9 mouse cellular contexts compared by ENCODE assay signal in genomic region chr7:6285366-6285765, GRCm38 (mm10). TPM values are rescaled to one million over a fixed set of nuclear protein-coding genes. Genes with fewer than 3 reads are reported as not detected.
DNase-seq lines count a peak whose midpoint lies in the region; ATAC-seq and TF ChIP-seq lines count a peak whose summit lies in the region.
"Had no signal": no experiment of that assay in that cellular context is flagged by ENCODE, and none has a peak within 500 bp of the region (broad histone marks: within the 10 kb centered on the region; RNA-seq: fewer than 3 reads in every experiment).

No protein-coding gene starts in this region.

- WGBS in heart, embryonic 16.5 days: 83% methylated on average over 6 of the region's 6 CpGs
- 65% methylated on average over 6 of the region's 6 CpGs for WGBS in liver, postnatal 0 days (ENCODE audit: insufficient replicate concordance)

- H3K4me3 ChIP-seq in heart, embryonic 16.5 days (ENCODE audit: low read length): peak overlapping the region; percentile 70; the same call in 1 of the 2 replicates
- no peak overlapping the region for H3K4me3 ChIP-seq in embryonic fibroblast, embryonic 13.5 days (ENCODE audit: insufficient read depth, low read length)
- no peak overlapping the region for H3K4me3 ChIP-seq in liver, postnatal 0 days (ENCODE audit: low read depth, low read length)

- no peak overlapping the region for H3K9ac ChIP-seq in heart, embryonic 16.5 days (ENCODE audit: low read length)
- no peak overlapping the region for H3K9ac ChIP-seq in liver, postnatal 0 days (replicated peaks)

- H3K27ac ChIP-seq in heart, embryonic 16.5 days (ENCODE audit: low read length): peak overlapping the region; percentile 87
- H3K27ac ChIP-seq in embryonic fibroblast, embryonic 13.5 days (ENCODE audit: insufficient read depth, low read length): 0 out of 2 replicates have a peak overlapping the region, but pooled peaks have one; percentile 42
- H3K27ac ChIP-seq in liver, postnatal 0 days (ENCODE audit: low read depth): no peak overlapping the region

- H3K9me3 ChIP-seq in heart, embryonic 16.5 days (replicated peaks; ENCODE audit: control insufficient read depth, low read length): no peaks in the 10 kb centered on the region
- no peaks in the 10 kb centered on the region for H3K9me3 ChIP-seq in liver, postnatal 0 days (ENCODE audit: low read length)

- peaks cover 9% of the 10 kb centered on the region; the same call in 1 of the 2 replicates for H3K4me1 ChIP-seq in heart, embryonic 16.5 days (ENCODE audit: control insufficient read depth, insufficient read depth, low read length)
- H3K4me1 ChIP-seq in embryonic fibroblast, embryonic 13.5 days (ENCODE audit: control insufficient read depth, insufficient read depth, low read length): peaks cover 2% of the 10 kb centered on the region; the same call in 1 of the 2 replicates
- H3K4me1 ChIP-seq in liver, postnatal 0 days (ENCODE audit: insufficient read depth): peaks cover 4% of the 10 kb centered on the region

- DNase-seq in heart, postnatal 25 days (ENCODE audit: low spot score): no peak
- DNase-seq in CD4-positive helper T cell, adult 2 months (ENCODE audit: low read depth, low spot score): peak; percentile 32
- no peak for DNase-seq in liver, postnatal 0 days
- DNase-seq in left cerebral cortex, adult 11 months (ENCODE audit: low spot score): no peak
- no peak for DNase-seq in kidney, postnatal 10 days
- DNase-seq: cerebellum, postnatal 25 days had no signal

- TF ChIP-seq CTCF in embryonic fibroblast, embryonic 13.5 days (IDR thresholded peaks at IDR 0.05; ENCODE audit: borderline replicate concordance, insufficient read depth, low read length): no peak
- no peak for TF ChIP-seq CTCF in liver, postnatal 0 days (IDR thresholded peaks at IDR 0.05; ENCODE audit: low read depth)

- no peaks in the 10 kb centered on the region for H3K27me3 ChIP-seq in heart, embryonic 16.5 days (ENCODE audit: control insufficient read depth, insufficient read depth, low read length)
- H3K27me3 ChIP-seq in liver, postnatal 0 days (ENCODE audit: insufficient read depth, low read length): no peaks in the 10 kb centered on the region

- no peak for ATAC-seq in heart, embryonic 16.5 days (replicated peaks; ENCODE audit: extremely low read depth, insufficient read depth, low FRiP score)
- no peak for ATAC-seq in liver, postnatal 0 days
- ATAC-seq in megakaryocyte-erythroid progenitor cell, adult 5-6 weeks (replicated peaks; ENCODE audit: low FRiP score, low TSS enrichment, poor library complexity, severe bottlenecking): no peak

- no peak for TF ChIP-seq EP300 in liver, postnatal 0 days (IDR thresholded peaks at IDR 0.05; ENCODE audit: low read depth)

- intact Hi-C loops in heart, postnatal 25 days (cut with DNase I): loop anchor here (5.0 to 10.0 kb wide), 6 partner anchors 99 to 1009 kb away; partner anchors contain the start of genes Gm20715, Zfp28 and Zfp954

- H3K4me2 ChIP-seq in heart, embryonic 16.5 days (ENCODE audit: low read depth, low read length): peak overlapping the region; percentile 84
- H3K4me2 ChIP-seq in liver, postnatal 0 days (ENCODE audit: low read depth, low read length): peak overlapping the region; percentile 89; the same call in 1 of the 2 replicates

- TF ChIP-seq POLR2A in embryonic fibroblast, embryonic 13.5 days (IDR thresholded peaks at IDR 0.05; ENCODE audit: low read depth, low read length): no peak

- H3K36me3 ChIP-seq in heart, embryonic 16.5 days (ENCODE audit: control insufficient read depth, insufficient read depth): no peaks in the 10 kb centered on the region
- H3K36me3 ChIP-seq in liver, postnatal 0 days (replicated peaks; ENCODE audit: insufficient read depth, low read length): no peaks in the 10 kb centered on the region; the same call in 1 of the 2 replicates

RNA-seq across cellular contexts. Expression of gene Zfp667, which starts 1.0 kb away (rescaled TPM):
- 4.9 and 5.1 TPM in 2 replicates for polyA plus RNA-seq in heart, embryonic 16.5 days (2015; fragmentation: Nextera tagmentation; extraction: Ambion mirVana)
- total RNA-seq in heart, postnatal 25 days (2021): 1 to 10 TPM; 2.8 to 3.5 TPM
- 4.1 TPM in 2 replicates for polyA plus RNA-seq in embryonic fibroblast, embryonic 13.5 days (2011; ENCODE audit: insufficient read length, low read depth, missing spikeins)
- polyA plus RNA-seq in liver, postnatal 0 days (2015; fragmentation: Nextera tagmentation; extraction: Ambion mirVana): 1.1 and 1.4 TPM in 2 replicates
- 2.5 and 3.5 TPM in 2 replicates for total RNA-seq in megakaryocyte-erythroid progenitor cell, adult 5-6 weeks (2014; fragmentation: Nextera tagmentation)
- total RNA-seq in megakaryocyte-erythroid progenitor cell, adult 5-6 weeks (2017): 2.5 and 4.7 TPM in 2 replicates

RNA-seq across cellular contexts. Expression of gene Epp13, which starts 32.9 kb away (rescaled TPM):
- not detected in 2 replicates for polyA plus RNA-seq in heart, embryonic 16.5 days (2015; fragmentation: Nextera tagmentation; extraction: Ambion mirVana)
- total RNA-seq in heart, postnatal 25 days (2021): not detected
- polyA plus RNA-seq in embryonic fibroblast, embryonic 13.5 days (2011; ENCODE audit: insufficient read length, low read depth, missing spikeins): not detected in 2 replicates
- polyA plus RNA-seq in liver, postnatal 0 days (2015; fragmentation: Nextera tagmentation; extraction: Ambion mirVana): not detected in 2 replicates
- not detected in 2 replicates for total RNA-seq in megakaryocyte-erythroid progenitor cell, adult 5-6 weeks (2014; fragmentation: Nextera tagmentation)
- not detected in 2 replicates for total RNA-seq in megakaryocyte-erythroid progenitor cell, adult 5-6 weeks (2017)

RNA-seq across cellular contexts. Expression of gene Zfp583, which starts 45.7 kb away (rescaled TPM):
- 3.2 and 4.5 TPM in 2 replicates for polyA plus RNA-seq in heart, embryonic 16.5 days (2015; fragmentation: Nextera tagmentation; extraction: Ambion mirVana)
- 1 to 10 TPM in 1 of 2 experiments, under 1 TPM in 1; 0.88 to 1.9 TPM for total RNA-seq in heart, postnatal 25 days (2021)
- 4.7 and 6.2 TPM in 2 replicates for polyA plus RNA-seq in embryonic fibroblast, embryonic 13.5 days (2011; ENCODE audit: insufficient read length, low read depth, missing spikeins)
- polyA plus RNA-seq in liver, postnatal 0 days (2015; fragmentation: Nextera tagmentation; extraction: Ambion mirVana): 0.36 and 0.41 TPM in 2 replicates
- total RNA-seq in megakaryocyte-erythroid progenitor cell, adult 5-6 weeks (2014; fragmentation: Nextera tagmentation): 2.8 and 5.2 TPM in 2 replicates
- total RNA-seq in megakaryocyte-erythroid progenitor cell, adult 5-6 weeks (2017): 2.5 and 6.4 TPM in 2 replicates

RNA-seq across cellular contexts. Expression of gene Gm3854, which starts 58.2 kb away (rescaled TPM):
- polyA plus RNA-seq in heart, embryonic 16.5 days (2015; fragmentation: Nextera tagmentation; extraction: Ambion mirVana): 1.0 and 1.5 TPM in 2 replicates
- total RNA-seq in heart, postnatal 25 days (2021): under 1 TPM; 0.48 to 0.52 TPM
- polyA plus RNA-seq in embryonic fibroblast, embryonic 13.5 days (2011; ENCODE audit: insufficient read length, low read depth, missing spikeins): 0.82 and 1.4 TPM in 2 replicates
- 0.06 TPM in 1 of 2 replicates, not detected in the other for polyA plus RNA-seq in liver, postnatal 0 days (2015; fragmentation: Nextera tagmentation; extraction: Ambion mirVana)
- total RNA-seq in megakaryocyte-erythroid progenitor cell, adult 5-6 weeks (2014; fragmentation: Nextera tagmentation): 0.11 and 0.87 TPM in 2 replicates
- total RNA-seq in megakaryocyte-erythroid progenitor cell, adult 5-6 weeks (2017): 0.30 and 1.1 TPM in 2 replicates
